Mouse (Mus musculus): ENCODE measurements at regions not wholly inside any gene's neighbourhood (a gene's known extent, or its start where the extent isn't known, plus 50 kb on each side); places are given as distances from the start of the nearest gene placed in this dataset.
"Not testable (repeated sequence)": the region's sequence is repeated elsewhere in the genome, so short reads cannot be mapped to it uniquely, and the experiment has no call there.

- H3K4me1 ChIP-seq, result peaks cover 5% of the 10 kb centered on the region
- peaks cover 8% of the 10 kb centered on the region; the same call in 1 of the 2 replicates for H3K9me3 ChIP-seq (replicated peaks)
- peaks cover 11% of the 10 kb centered on the region; the same call in 1 of the 2 replicates for H3K27me3 ChIP-seq (ENCODE audit: low read depth, poor library complexity, severe bottlenecking)
- H3K36me3 ChIP-seq, result no peaks in the 10 kb centered on the region
- DNase-seq (ENCODE audit: low spot score), result no peak
- H3K27ac ChIP-seq (replicated peaks), result no peak overlapping the region
- 40% methylated on average over 12 of the region's 12 CpGs for WGBS
- H3K4me3 ChIP-seq, result no peak overlapping the region
Observed at GRCm38 (mm10) chr10:117564118-117565040, 64.9 kb upstream of the Cpm start.

- no peak overlapping the region for H3K27ac ChIP-seq (replicated peaks)
- 77% methylated on average over 8 of the region's 8 CpGs for WGBS
Observed at GRCm38 (mm10) chr10:117563429-117564117, 65.7 kb upstream of the Cpm start.

GRCm38 (mm10) chr10:117562850-117563248 lies 66.5 kb upstream of the Cpm start:
- not testable (repeated sequence) for H3K9me3 ChIP-seq (replicated peaks); H3K27me3 ChIP-seq (ENCODE audit: low read depth, poor library complexity, severe bottlenecking); H3K27ac ChIP-seq (replicated peaks); H3K4me1 ChIP-seq; H3K36me3 ChIP-seq; DNase-seq (ENCODE audit: low spot score); H3K4me3 ChIP-seq
- 87% methylated on average over 3 of the region's 3 CpGs for WGBS

More at GRCm38 (mm10) chr10:117563429-117564117, 65.7 kb upstream of the Cpm start:
- no peak for DNase-seq (ENCODE audit: low spot score)
- peaks cover 8% of the 10 kb centered on the region; the same call in 1 of the 2 replicates for H3K9me3 ChIP-seq (replicated peaks)
- 0 out of 2 replicates have a peak, but pooled peaks cover 4% of the 10 kb centered on the region for H3K27me3 ChIP-seq (ENCODE audit: low read depth, poor library complexity, severe bottlenecking)
- H3K36me3 ChIP-seq, result no peaks in the 10 kb centered on the region
- H3K4me3 ChIP-seq, result no peak overlapping the region
- H3K4me1 ChIP-seq, result peaks cover 5% of the 10 kb centered on the region

- DNase-seq (ENCODE audit: low spot score), result no peak
- H3K4me3 ChIP-seq, result no peak overlapping the region
- 91% methylated on average over 13 of the region's 13 CpGs for WGBS
Observed at GRCm38 (mm10) chr10:117561909-117562849, 67.1 kb upstream of the Cpm start.

GRCm38 (mm10) chr10:117561279-117561820 lies 68.0 kb upstream of the Cpm start:
- DNase-seq (ENCODE audit: low spot score), result no peak
- Histone ChIP-seq H3K4me1 (peaks cover 7% of the 10 kb centered on the region), H3K27me3 (ENCODE audit: low read depth, poor library complexity, severe bottlenecking) (0 out of 2 replicates have a peak, but pooled peaks cover 4% of the 10 kb centered on the region), H3K9me3 (replicated peaks) (peaks cover 3% of the 10 kb centered on the region; the same call in 1 of the 2 replicates), H3K27ac (replicated peaks) (no peak overlapping the region), H3K4me3 (no peak overlapping the region), H3K36me3 (no peaks in the 10 kb centered on the region)
- WGBS, result 83% methylated on average over 5 of the region's 5 CpGs

More at GRCm38 (mm10) chr10:117561909-117562849, 67.1 kb upstream of the Cpm start:
- H3K4me1 ChIP-seq, result peaks cover 5% of the 10 kb centered on the region
- H3K36me3 ChIP-seq, result no peaks in the 10 kb centered on the region
- H3K27ac ChIP-seq (replicated peaks), result no peak overlapping the region
- peaks cover 8% of the 10 kb centered on the region; the same call in 1 of the 2 replicates for H3K9me3 ChIP-seq (replicated peaks)
- H3K27me3 ChIP-seq (ENCODE audit: low read depth, poor library complexity, severe bottlenecking), result 0 out of 2 replicates have a peak, but pooled peaks cover 4% of the 10 kb centered on the region

GRCm38 (mm10) chr10:117560396-117561278 lies 68.7 kb upstream of the Cpm start:
- WGBS, result 90% methylated on average over 9 of the region's 9 CpGs
- H3K36me3 ChIP-seq, result no peaks in the 10 kb centered on the region
- H3K4me3 ChIP-seq, result no peak overlapping the region
- H3K27me3 ChIP-seq (ENCODE audit: low read depth, poor library complexity, severe bottlenecking), result 0 out of 2 replicates have a peak, but pooled peaks cover 4% of the 10 kb centered on the region
- peaks cover 9% of the 10 kb centered on the region for H3K4me1 ChIP-seq
- no peak for DNase-seq (ENCODE audit: low spot score)
- no peak overlapping the region for H3K27ac ChIP-seq (replicated peaks)
- no peaks in the 10 kb centered on the region for H3K9me3 ChIP-seq (replicated peaks)

- no peak for DNase-seq (ENCODE audit: low spot score)
- Histone ChIP-seq H3K9me3 (replicated peaks) (no peaks in the 10 kb centered on the region), H3K36me3 (no peaks in the 10 kb centered on the region), H3K27ac (replicated peaks) (no peak overlapping the region), H3K4me1 (peaks cover 9% of the 10 kb centered on the region), H3K4me3 (no peak overlapping the region), H3K27me3 (ENCODE audit: low read depth, poor library complexity, severe bottlenecking) (peaks cover 8% of the 10 kb centered on the region; the same call in 1 of the 2 replicates)
- WGBS, result 74% methylated on average over 17 of the region's 17 CpGs
Observed at GRCm38 (mm10) chr10:117559615-117560395, 69.5 kb upstream of the Cpm start.

GRCm38 (mm10) chr10:117558891-117559614 lies 70.2 kb upstream of the Cpm start:
- Histone ChIP-seq H3K27me3 (ENCODE audit: low read depth, poor library complexity, severe bottlenecking) (peaks cover 7% of the 10 kb centered on the region; the same call in 1 of the 2 replicates), H3K4me1 (peaks cover 9% of the 10 kb centered on the region), H3K9me3 (replicated peaks) (no peaks in the 10 kb centered on the region), H3K4me3 (no peak overlapping the region), H3K36me3 (no peaks in the 10 kb centered on the region), H3K27ac (replicated peaks) (no peak overlapping the region)
- DNase-seq (ENCODE audit: low spot score), result no peak
- 92% methylated on average over 24 of the region's 24 CpGs for WGBS

GRCm38 (mm10) chr10:117558292-117558800 lies 71.0 kb upstream of the Cpm start:
- H3K27me3 ChIP-seq (ENCODE audit: low read depth, poor library complexity, severe bottlenecking), result peaks cover 4% of the 10 kb centered on the region; the same call in 1 of the 2 replicates
- peaks cover 9% of the 10 kb centered on the region for H3K4me1 ChIP-seq
- H3K9me3 ChIP-seq (replicated peaks), result no peaks in the 10 kb centered on the region
- DNase-seq (ENCODE audit: low spot score), result no peak
- no peak overlapping the region for H3K27ac ChIP-seq (replicated peaks)
- 87% methylated on average over 5 of the region's 5 CpGs for WGBS
- no peak overlapping the region for H3K4me3 ChIP-seq
- no peaks in the 10 kb centered on the region for H3K36me3 ChIP-seq

- Histone ChIP-seq H3K36me3 (no peaks in the 10 kb centered on the region), H3K4me3 (no peak overlapping the region), H3K27me3 (ENCODE audit: low read depth, poor library complexity, severe bottlenecking) (peaks cover 4% of the 10 kb centered on the region; the same call in 1 of the 2 replicates), H3K9me3 (replicated peaks) (no peaks in the 10 kb centered on the region), H3K27ac (replicated peaks) (no peak overlapping the region), H3K4me1 (peaks cover 9% of the 10 kb centered on the region)
- WGBS, result 96% methylated on average over 1 of the region's 1 CpGs
- DNase-seq (ENCODE audit: low spot score), result no peak
Observed at GRCm38 (mm10) chr10:117557666-117558065, 71.6 kb upstream of the Cpm start.

Data from midbrain, embryonic 10.5 days (tissue).